Mouse (Mus musculus): Measurements from ENCODE around the gene Smyd4.

GRCm38 (mm10) chr11:75299786-75300185 lies 48.4 kb upstream of the Smyd4 start:
- no peak for TF ChIP-seq CTCF (IDR thresholded peaks at IDR 0.05; ENCODE audit: control insufficient read depth, insufficient read depth, insufficient read length)
- TF ChIP-seq FOSL1 (IDR thresholded peaks at IDR 0.05; ENCODE audit: insufficient read depth, low read length, poor library complexity, severe bottlenecking), result no peak
- no peak for TF ChIP-seq MYOD1 (IDR thresholded peaks at IDR 0.05; ENCODE audit: control insufficient read depth, insufficient read length, low read depth)
- TF ChIP-seq MAX (IDR thresholded peaks at IDR 0.05), result no peak
- no peak for TF ChIP-seq USF1 (IDR thresholded peaks at IDR 0.05; ENCODE audit: low read depth)
- TF ChIP-seq MYOG (IDR thresholded peaks at IDR 0.05; ENCODE audit: control insufficient read depth, extremely low read depth, insufficient read length), result no peak
- no peak for TF ChIP-seq CEBPB (IDR thresholded peaks at IDR 0.05; ENCODE audit: low read depth)
